Mouse (Mus musculus): ENCODE data around the gene Tmem185b.

GRCm38 (mm10) chr1:119487917-119488590, 37.9 kb upstream of the Tmem185b start:
- TF ChIP-seq POLR2A (IDR thresholded peaks at IDR 0.05; ENCODE audit: borderline replicate concordance, control insufficient read depth, low read depth, low read length) (no peak), CTCF (IDR thresholded peaks at IDR 0.05; ENCODE audit: control insufficient read depth, insufficient read depth, low read length) (no peak)
